Mouse (Mus musculus): ENCODE results near the gene Col15a1. TPM values are rescaled to one million over a fixed set of nuclear protein-coding genes. Genes with fewer than 3 reads are reported as not detected.

Gene Col15a1
- polyA plus RNA-seq, 1 experiment from 2014 or later: 0.57 TPM

GRCm38 (mm10) chr4:47235312-47235711 lies 27.4 kb downstream of the Col15a1 start:
- Histone ChIP-seq H3K4me2 (ENCODE audit: low read depth, low read length) (no peak overlapping the region), H3K9ac (ENCODE audit: low read depth, low read length) (no peak overlapping the region), H3K36me3 (ENCODE audit: control insufficient read depth, insufficient read depth) (no peaks in the 10 kb centered on the region), H3K27ac (ENCODE audit: low read length) (no peak overlapping the region), H3K9me3 (replicated peaks; ENCODE audit: control insufficient read depth, low read length) (no peaks in the 10 kb centered on the region), H3K27me3 (ENCODE audit: control insufficient read depth, insufficient read depth, low read depth, low read length) (no peaks in the 10 kb centered on the region), H3K4me3 (ENCODE audit: low read depth, low read length) (no peak overlapping the region), H3K4me1 (ENCODE audit: control insufficient read depth, low read depth, low read length) (no peaks in the 10 kb centered on the region)
- 34% methylated on average over 3 of the region's 3 CpGs for WGBS (ENCODE audit: insufficient replicate concordance)
- ATAC-seq (ENCODE audit: low read depth): no peak

- Histone ChIP-seq H3K4me1 (ENCODE audit: control insufficient read depth, low read depth, low read length) (no peaks in the 10 kb centered on the region), H3K9me3 (replicated peaks; ENCODE audit: control insufficient read depth, low read length) (no peaks in the 10 kb centered on the region), H3K9ac (ENCODE audit: low read depth, low read length) (no peak overlapping the region), H3K4me2 (ENCODE audit: low read depth, low read length) (no peak overlapping the region), H3K27ac (ENCODE audit: low read length) (no peak overlapping the region), H3K4me3 (ENCODE audit: low read depth, low read length) (no peak overlapping the region), H3K36me3 (ENCODE audit: control insufficient read depth, insufficient read depth) (no peaks in the 10 kb centered on the region), H3K27me3 (ENCODE audit: control insufficient read depth, insufficient read depth, low read depth, low read length) (no peaks in the 10 kb centered on the region)
- no peak for ATAC-seq (ENCODE audit: low read depth)
- WGBS (ENCODE audit: insufficient replicate concordance): 64% methylated on average over 7 of the region's 7 CpGs
These were observed 28.1 kb downstream of the Col15a1 start for GRCm38 (mm10) chr4:47236104-47236503.

GRCm38 (mm10) chr4:47237220-47237619 lies 29.3 kb downstream of the Col15a1 start:
- 48% methylated on average over 15 of the region's 15 CpGs for WGBS (ENCODE audit: insufficient replicate concordance)
- Histone ChIP-seq H3K4me1 (ENCODE audit: control insufficient read depth, low read depth, low read length) (no peaks in the 10 kb centered on the region), H3K36me3 (ENCODE audit: control insufficient read depth, insufficient read depth) (no peaks in the 10 kb centered on the region), H3K9me3 (replicated peaks; ENCODE audit: control insufficient read depth, low read length) (no peaks in the 10 kb centered on the region), H3K9ac (ENCODE audit: low read depth, low read length) (no peak overlapping the region), H3K4me3 (ENCODE audit: low read depth, low read length) (no peak overlapping the region), H3K4me2 (ENCODE audit: low read depth, low read length) (no peak overlapping the region), H3K27me3 (ENCODE audit: control insufficient read depth, insufficient read depth, low read depth, low read length) (no peaks in the 10 kb centered on the region), H3K27ac (ENCODE audit: low read length) (no peak overlapping the region)
- ATAC-seq (ENCODE audit: low read depth): no peak

GRCm38 (mm10) chr4:47239114-47239513 lies 31.2 kb downstream of the Col15a1 start:
- Histone ChIP-seq H3K27me3 (ENCODE audit: control insufficient read depth, insufficient read depth, low read depth, low read length) (no peaks in the 10 kb centered on the region), H3K27ac (ENCODE audit: low read length) (no peak overlapping the region), H3K9ac (ENCODE audit: low read depth, low read length) (no peak overlapping the region), H3K36me3 (ENCODE audit: control insufficient read depth, insufficient read depth) (no peaks in the 10 kb centered on the region), H3K4me1 (ENCODE audit: control insufficient read depth, low read depth, low read length) (no peaks in the 10 kb centered on the region), H3K4me2 (ENCODE audit: low read depth, low read length) (no peak overlapping the region), H3K9me3 (replicated peaks; ENCODE audit: control insufficient read depth, low read length) (no peaks in the 10 kb centered on the region), H3K4me3 (ENCODE audit: low read depth, low read length) (no peak overlapping the region)
- no peak for ATAC-seq (ENCODE audit: low read depth)
- 61% methylated on average over 6 of the region's 6 CpGs for WGBS (ENCODE audit: insufficient replicate concordance)

- no peaks in the 10 kb centered on the region for H3K4me1 ChIP-seq (ENCODE audit: control insufficient read depth, low read depth, low read length)
- H3K4me2 ChIP-seq (ENCODE audit: low read depth, low read length): no peak overlapping the region
- H3K9ac ChIP-seq (ENCODE audit: low read depth, low read length): no peak overlapping the region
- ATAC-seq (ENCODE audit: low read depth): no peak
- no peaks in the 10 kb centered on the region for H3K27me3 ChIP-seq (ENCODE audit: control insufficient read depth, insufficient read depth, low read depth, low read length)
- 50% methylated on average over 5 of the region's 5 CpGs for whole genome bisulfite sequencing (ENCODE audit: insufficient replicate concordance)
- H3K27ac ChIP-seq (ENCODE audit: low read length): no peak overlapping the region
- H3K9me3 ChIP-seq (replicated peaks; ENCODE audit: control insufficient read depth, low read length): no peaks in the 10 kb centered on the region
- no peaks in the 10 kb centered on the region for H3K36me3 ChIP-seq (ENCODE audit: control insufficient read depth, insufficient read depth)
- H3K4me3 ChIP-seq (ENCODE audit: low read depth, low read length): no peak overlapping the region
These were observed 32.9 kb downstream of the Col15a1 start for GRCm38 (mm10) chr4:47240901-47241300.

GRCm38 (mm10) chr4:47242127-47242526 lies 34.2 kb downstream of the Col15a1 start:
- Histone ChIP-seq H3K4me3 (ENCODE audit: low read depth, low read length) (no peak overlapping the region), H3K4me1 (ENCODE audit: control insufficient read depth, low read depth, low read length) (no peaks in the 10 kb centered on the region), H3K27me3 (ENCODE audit: control insufficient read depth, insufficient read depth, low read depth, low read length) (no peaks in the 10 kb centered on the region), H3K36me3 (ENCODE audit: control insufficient read depth, insufficient read depth) (no peaks in the 10 kb centered on the region), H3K9me3 (replicated peaks; ENCODE audit: control insufficient read depth, low read length) (no peaks in the 10 kb centered on the region), H3K9ac (ENCODE audit: low read depth, low read length) (no peak overlapping the region), H3K4me2 (ENCODE audit: low read depth, low read length) (no peak overlapping the region), H3K27ac (ENCODE audit: low read length) (no peak overlapping the region)
- WGBS (ENCODE audit: insufficient replicate concordance): 64% methylated on average over 4 of the region's 4 CpGs
- no peak; the same call in 1 of the 2 replicates for ATAC-seq (ENCODE audit: low read depth)

GRCm38 (mm10) chr4:47244651-47245050 lies 36.7 kb downstream of the Col15a1 start:
- Histone ChIP-seq H3K4me3 (ENCODE audit: low read depth, low read length) (no peak overlapping the region), H3K27me3 (ENCODE audit: control insufficient read depth, insufficient read depth, low read depth, low read length) (no peaks in the 10 kb centered on the region), H3K4me1 (ENCODE audit: control insufficient read depth, low read depth, low read length) (no peaks in the 10 kb centered on the region), H3K4me2 (ENCODE audit: low read depth, low read length) (no peak overlapping the region), H3K36me3 (ENCODE audit: control insufficient read depth, insufficient read depth) (no peaks in the 10 kb centered on the region), H3K9me3 (replicated peaks; ENCODE audit: control insufficient read depth, low read length) (no peaks in the 10 kb centered on the region), H3K9ac (ENCODE audit: low read depth, low read length) (no peak overlapping the region), H3K27ac (ENCODE audit: low read length) (no peak overlapping the region)
- no peak for ATAC-seq (ENCODE audit: low read depth)
- WGBS (ENCODE audit: insufficient replicate concordance): 60% methylated on average over 6 of the region's 6 CpGs

- H3K4me3 ChIP-seq (ENCODE audit: low read depth, low read length): no peak overlapping the region
- H3K4me2 ChIP-seq (ENCODE audit: low read depth, low read length): no peak overlapping the region
- H3K27me3 ChIP-seq (ENCODE audit: control insufficient read depth, insufficient read depth, low read depth, low read length): no peaks in the 10 kb centered on the region
- WGBS (ENCODE audit: insufficient replicate concordance): 77% methylated on average over 18 of the region's 18 CpGs
- H3K27ac ChIP-seq (ENCODE audit: low read length): no peak overlapping the region
- H3K9ac ChIP-seq (ENCODE audit: low read depth, low read length): no peak overlapping the region
- no peaks in the 10 kb centered on the region for H3K4me1 ChIP-seq (ENCODE audit: control insufficient read depth, low read depth, low read length)
- no peak for ATAC-seq (ENCODE audit: low read depth)
- H3K9me3 ChIP-seq (replicated peaks; ENCODE audit: control insufficient read depth, low read length): no peaks in the 10 kb centered on the region
- no peaks in the 10 kb centered on the region for H3K36me3 ChIP-seq (ENCODE audit: control insufficient read depth, insufficient read depth)
These were observed 37.7 kb downstream of the Col15a1 start for GRCm38 (mm10) chr4:47245621-47246020.

- no peak for ATAC-seq (ENCODE audit: low read depth)
- no peaks in the 10 kb centered on the region for H3K36me3 ChIP-seq (ENCODE audit: control insufficient read depth, insufficient read depth)
- H3K4me1 ChIP-seq (ENCODE audit: control insufficient read depth, low read depth, low read length): no peaks in the 10 kb centered on the region; the same call in 1 of the 2 replicates
- H3K9me3 ChIP-seq (replicated peaks; ENCODE audit: control insufficient read depth, low read length): no peaks in the 10 kb centered on the region
- no peak overlapping the region for H3K27ac ChIP-seq (ENCODE audit: low read length)
- no peak overlapping the region for H3K4me3 ChIP-seq (ENCODE audit: low read depth, low read length)
- H3K27me3 ChIP-seq (ENCODE audit: control insufficient read depth, insufficient read depth, low read depth, low read length): no peaks in the 10 kb centered on the region
- no peak overlapping the region for H3K4me2 ChIP-seq (ENCODE audit: low read depth, low read length)
- WGBS (ENCODE audit: insufficient replicate concordance): 44% methylated on average over 8 of the region's 8 CpGs
- no peak overlapping the region for H3K9ac ChIP-seq (ENCODE audit: low read depth, low read length)
These were observed 38.9 kb downstream of the Col15a1 start for GRCm38 (mm10) chr4:47246811-47247210.
